Mouse (Mus musculus) stomach, postnatal 0 days (tissue): ENCODE results near the gene Gtf2b.

Experiments
- CTCF ChIP-seq: IDR thresholded peaks from 2 replicates; pipeline ENCODE4 v1.5.1; 2016; ENCODE audit warnings: antibody characterized with exemption, low read depth, mild to moderate bottlenecking, moderate library complexity
- EP300 ChIP-seq: optimal IDR thresholded peaks from 2 replicates; pipeline ENCODE3; 2016; ENCODE audit warnings: antibody characterized with exemption

DNA sequence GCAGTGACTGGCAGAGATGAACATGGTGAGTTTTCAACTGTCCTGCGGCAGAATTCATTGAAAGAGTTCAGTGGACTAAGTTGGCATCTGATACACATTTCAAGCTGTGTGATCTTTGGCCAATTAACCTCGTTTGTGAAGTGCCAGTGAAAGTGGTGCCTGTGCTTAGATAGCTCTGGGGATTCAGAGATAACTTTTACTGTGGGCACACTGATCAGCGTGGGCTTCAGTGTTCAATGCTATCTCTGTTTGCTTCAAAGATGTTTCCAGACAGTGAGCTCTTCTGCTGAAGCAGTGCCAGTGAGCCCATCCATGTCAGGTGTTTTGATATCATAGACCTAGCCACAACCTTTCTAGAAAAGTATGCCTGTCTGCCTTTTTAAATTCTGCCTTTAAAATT lies 12.4 kb downstream of the Gtf2b start:
- no peak for TF ChIP-seq CTCF
- TF ChIP-seq EP300: no peak
